Mouse (Mus musculus) MEL (cell line): ENCODE results near the gene Gm13695. TPM values are rescaled to one million over a fixed set of nuclear protein-coding genes. Genes with fewer than 3 reads are reported as not detected.
"Not testable (repeated sequence)": the region's sequence is repeated elsewhere in the genome, so short reads cannot be mapped to it uniquely, and the experiment has no call there.

Experiments used
- DNase-seq: peaks from one replicate; pipeline ENCODE4 v3.0.0; 2011; ENCODE audit warnings: low read depth, low spot score
- H3K27ac ChIP-seq: 2 replicates; pipeline ENCODE4 v1.5.1; 2012; ENCODE audit warnings: low read depth, mild to moderate bottlenecking, control low read depth, low read length, moderate library complexity; ENCODE audit not compliant: control insufficient read depth
- H3K27me3 ChIP-seq, 2 experiments: fragments of 150-350 bp in 1 of 2; sonication (generic) in 1 of 2; 2 replicates each; pipeline ENCODE4 v1.6.1; 2012; ENCODE audit warnings: low read length in 2 of 2, mild to moderate bottlenecking in 2 of 2, improper control_type of control experiment in 1 of 2, moderate library complexity in 1 of 2; ENCODE audit not compliant: insufficient read depth in 2 of 2, control insufficient read depth in 1 of 2
- H3K36me3 ChIP-seq, 2 experiments: 2 replicates each; pipeline ENCODE4 v1.6.1; 2012 to 2014; ENCODE audit warnings: low read length in 2 of 2, improper control_type of control experiment in 1 of 2, inconsistent platforms in 1 of 2, mild to moderate bottlenecking in 1 of 2; ENCODE audit not compliant: insufficient read depth in 2 of 2, control insufficient read depth in 1 of 2
- H3K4me1 ChIP-seq, 2 experiments: fragments of 150-350 bp in 1 of 2; sonication (generic) in 1 of 2; 2 replicates each; pipeline ENCODE4 v1.6.1; 2012; ENCODE audit warnings: low read length in 2 of 2, improper control_type of control experiment in 1 of 2, mild to moderate bottlenecking in 1 of 2; ENCODE audit not compliant: insufficient read depth in 2 of 2, control insufficient read depth in 1 of 2
- H3K4me3 ChIP-seq, 2 experiments: fragments of 150-350 bp in 1 of 2; sonication (generic) in 1 of 2; 2 replicates each; pipeline ENCODE4 v1.5.1; 2012; ENCODE audit warnings: low read depth in 2 of 2, low read length in 2 of 2, mild to moderate bottlenecking in 2 of 2, moderate library complexity in 2 of 2, control low read depth in 1 of 2, improper control_type of control experiment in 1 of 2; ENCODE audit not compliant: control insufficient read depth in 1 of 2, insufficient read depth in 1 of 2
- H3K79me2 ChIP-seq: 2 replicates; pipeline ENCODE4 v1.6.1; 2012; ENCODE audit warnings: mild to moderate bottlenecking, low read length, moderate library complexity; ENCODE audit not compliant: control insufficient read depth, poor library complexity, insufficient read depth
- H3K9ac ChIP-seq: 2 replicates; pipeline ENCODE4 v1.6.1; 2012; ENCODE audit warnings: low read depth, mild to moderate bottlenecking, control low read depth, low read length, moderate library complexity; ENCODE audit not compliant: control insufficient read depth, poor library complexity, severe bottlenecking
- H3K9me3 ChIP-seq: fragments of 150-350 bp; sonication (generic); replicated peaks from 2 replicates; pipeline ENCODE4 v1.6.1; 2012; ENCODE audit warnings: mild to moderate bottlenecking, low read length, improper control_type of control experiment, moderate library complexity; ENCODE audit not compliant: insufficient read depth
- BHLHE40 ChIP-seq: IDR thresholded peaks from 2 replicates; pipeline ENCODE4 v1.6.1; 2012; ENCODE audit warnings: low read depth, mild to moderate bottlenecking, inconsistent platforms, low read length, improper control_type of control experiment, borderline replicate concordance
- CHD1 ChIP-seq: IDR thresholded peaks from 2 replicates; pipeline ENCODE4 v1.6.1; 2012; ENCODE audit warnings: low read depth, mild to moderate bottlenecking, inconsistent platforms, low read length, improper control_type of control experiment
- E2F4 ChIP-seq: IDR thresholded peaks from 2 replicates; pipeline ENCODE4 v1.6.1; 2011; ENCODE audit warnings: low read depth, low read length, improper control_type of control experiment, borderline replicate concordance
- ELF1 ChIP-seq: IDR thresholded peaks from 2 replicates; pipeline ENCODE4 v1.6.1; 2014; ENCODE audit warnings: low read depth, mild to moderate bottlenecking, inconsistent platforms, low read length, improper control_type of control experiment, moderate library complexity
- GATA1 ChIP-seq: IDR thresholded peaks from 2 replicates; pipeline ENCODE4 v1.6.1; 2011; ENCODE audit warnings: low read depth, low read length, improper control_type of control experiment
- JUND ChIP-seq: IDR thresholded peaks from 2 replicates; pipeline ENCODE4 v1.6.1; 2011; ENCODE audit warnings: low read depth, mild to moderate bottlenecking, improper control_type of control experiment, low read length
- KAT2A ChIP-seq: conservative IDR thresholded peaks from 2 replicates; pipeline ENCODE4 v1.6.1; 2012; ENCODE audit warnings: low read depth, low read length, improper control_type of control experiment, inconsistent platforms
- MAFK ChIP-seq: IDR thresholded peaks from 2 replicates; pipeline ENCODE4 v1.6.1; 2011; ENCODE audit warnings: low read depth, mild to moderate bottlenecking, low read length, improper control_type of control experiment, borderline replicate concordance
- MAX ChIP-seq: IDR thresholded peaks from 2 replicates; pipeline ENCODE4 v1.6.1; 2011; ENCODE audit warnings: low read length, improper control_type of control experiment
- MYB ChIP-seq: IDR thresholded peaks from 2 replicates; pipeline ENCODE4 v1.6.1; 2011; ENCODE audit warnings: mild to moderate bottlenecking, low read depth, low read length, improper control_type of control experiment
- POLR2AphosphoS5 ChIP-seq: IDR thresholded peaks from 2 replicates; pipeline ENCODE4 v1.6.1; 2012; ENCODE audit warnings: low read depth, borderline replicate concordance, mild to moderate bottlenecking, inconsistent platforms, low read length, moderate library complexity, mixed read lengths
- RAD21 ChIP-seq: IDR thresholded peaks from 2 replicates; pipeline ENCODE4 v1.6.1; 2011; ENCODE audit warnings: mild to moderate bottlenecking, low read depth, low read length, improper control_type of control experiment
- RCOR1 ChIP-seq: IDR thresholded peaks from 2 replicates; pipeline ENCODE4 v1.6.1; 2012; ENCODE audit warnings: low read depth, mild to moderate bottlenecking, inconsistent platforms, low read length, improper control_type of control experiment
- TAL1 ChIP-seq: IDR thresholded peaks from 2 replicates; pipeline ENCODE4 v1.6.1; 2012; ENCODE audit warnings: mild to moderate bottlenecking, inconsistent platforms, low read length, moderate library complexity, mixed read lengths
- TBP ChIP-seq: IDR thresholded peaks from 2 replicates; pipeline ENCODE4 v1.8.0; 2011; ENCODE audit warnings: low read depth, low read length, improper control_type of control experiment
- TCF12 ChIP-seq: IDR thresholded peaks from 2 replicates; pipeline ENCODE4 v1.6.1; 2014; ENCODE audit warnings: low read depth, mild to moderate bottlenecking, inconsistent platforms, low read length, improper control_type of control experiment, moderate library complexity
- UBTF ChIP-seq: IDR thresholded peaks from 2 replicates; pipeline ENCODE4 v1.6.1; 2012; ENCODE audit warnings: low read depth, mild to moderate bottlenecking, inconsistent platforms, low read length, improper control_type of control experiment, moderate library complexity, borderline replicate concordance; ENCODE audit not compliant: insufficient read depth
- USF2 ChIP-seq, 2 experiments: IDR thresholded peaks; 2 replicates each; pipeline ENCODE4 v1.6.1; 2011 to 2012; ENCODE audit warnings: improper control_type of control experiment in 2 of 2, low read length in 2 of 2, borderline replicate concordance in 1 of 2, inconsistent platforms in 1 of 2, low read depth in 1 of 2, mild to moderate bottlenecking in 1 of 2; ENCODE audit not compliant: insufficient read depth in 1 of 2
- ZKSCAN1 ChIP-seq: IDR thresholded peaks from 2 replicates; pipeline ENCODE4 v1.6.1; 2012; ENCODE audit warnings: low read depth, mild to moderate bottlenecking, inconsistent platforms, low read length, improper control_type of control experiment, moderate library complexity
- polyA plus RNA-seq, 2 experiments: library from polyadenylated mRNA; stranded (reverse) in 1 of 2; unstranded in 1 of 2; fragments of >175 nt in 1 of 2; fragments of >200 nt in 1 of 2; gene quantifications; 2 replicates each; pipeline versions ENCODE4 v1.2.1 to v1.2.4; 2012; ENCODE audit warnings: low replicate concordance in 2 of 2, low read depth in 1 of 2; ENCODE audit not compliant: insufficient read length in 2 of 2, insufficient read depth in 1 of 2, missing spikeins in 1 of 2
- total RNA-seq: library from RNA; depleted of rRNA; stranded (reverse); fragments of 300-350 nt; gene quantifications from 2 replicates; pipeline ENCODE4 v1.2.3, GENCODE M21; 2012

Gm13695 gene
- total and polyA plus RNA-seq, 3 experiments = 0.08 TPM; not detected in 2

DNA sequence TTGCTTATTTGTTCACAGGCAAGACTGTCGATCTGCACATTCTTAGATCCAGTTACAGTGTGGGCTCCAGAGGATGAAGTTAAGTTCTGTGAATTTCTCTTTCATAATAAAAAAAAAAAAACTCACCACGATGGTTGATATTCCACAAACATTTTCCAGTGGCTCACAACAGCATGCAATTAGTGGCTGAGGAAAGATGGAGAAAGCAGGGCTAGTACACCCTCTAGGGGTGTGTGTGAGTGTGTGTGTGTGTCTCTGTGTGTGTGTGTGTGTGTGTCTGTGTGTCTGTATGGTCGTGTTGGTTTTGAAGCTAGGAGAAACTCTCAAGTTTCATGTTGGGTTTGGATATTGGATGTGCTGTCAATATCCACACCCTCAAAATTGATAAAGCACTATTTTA lies 25.7 kb upstream of the Gm13695 start:
- Histone ChIP-seq H3K79me2 (no peaks in the 10 kb centered on the region), H3K9me3 (no peaks in the 10 kb centered on the region), H3K9ac (no peak overlapping the region), H3K27ac (no peak overlapping the region), H3K4me3 (no peak overlapping the region), H3K36me3 (no peaks in the 10 kb centered on the region), H3K4me1 (no peaks in the 10 kb centered on the region), H3K27me3 (no peaks in the 10 kb centered on the region)
- DNase-seq = no peak
- TF ChIP-seq RCOR1 (no peak), JUND (no peak), RAD21 (no peak), TBP (no peak), CHD1 (no peak), TCF12 (no peak), MYB (no peak), ZKSCAN1 (no peak), USF2 (IDR thresholded peaks at IDR 0.05; ENCODE audit: borderline replicate concordance in 1 of 2, insufficient read depth in 1 of 2, low read depth in 1 of 2, low read length in 2 of 2) (no peak), GATA1 (no peak), TAL1 (no peak), KAT2A (no peak), MAFK (no peak)

DNA sequence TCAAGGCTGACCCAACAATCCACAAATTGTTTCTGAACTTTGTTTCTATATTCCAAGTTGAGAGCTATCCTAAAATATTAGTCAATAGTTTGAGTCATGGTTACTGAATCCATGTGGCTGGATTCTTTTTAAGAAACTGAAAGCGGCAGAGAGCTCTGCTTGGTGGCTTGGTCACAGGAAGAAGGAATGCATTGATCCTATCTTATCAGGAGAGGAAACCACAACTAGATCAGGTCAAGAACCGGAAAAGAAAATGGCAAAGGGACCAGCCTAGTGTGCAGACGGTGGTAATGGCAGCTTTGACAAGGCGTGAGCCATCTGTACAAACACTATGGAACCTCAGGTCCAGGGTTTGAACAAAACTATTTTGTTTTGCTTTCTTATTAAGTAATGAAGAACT lies 25.3 kb upstream of the Gm13695 start:
- no peak for TF ChIP-seq BHLHE40
- TF ChIP-seq ELF1 = no peak
- no peak for TF ChIP-seq CHD1
- no peak for TF ChIP-seq GATA1
- TF ChIP-seq MAX = no peak
- TF ChIP-seq UBTF = no peak
- TF ChIP-seq USF2 (IDR thresholded peaks at IDR 0.05; ENCODE audit: borderline replicate concordance in 1 of 2, insufficient read depth in 1 of 2, low read depth in 1 of 2, low read length in 2 of 2) = no peak
- no peak for TF ChIP-seq POLR2AphosphoS5
- no peak for TF ChIP-seq E2F4
- TF ChIP-seq, all 39 proteins: peak for 0
- Histone ChIP-seq H3K4me3 (no peak overlapping the region), H3K4me1 (no peaks in the 10 kb centered on the region), H3K79me2 (no peaks in the 10 kb centered on the region), H3K9me3 (no peaks in the 10 kb centered on the region), H3K9ac (no peak overlapping the region), H3K36me3 (no peaks in the 10 kb centered on the region), H3K27me3 (no peaks in the 10 kb centered on the region), H3K27ac (no peak overlapping the region)
- DNase-seq = no peak

GRCm38 (mm10) chr2:83955393-83955792 lies 11.7 kb upstream of the Gm13695 start, which contains the start of gene Gm13698:
TSS of gene Gm13698 (plus strand) at chr2:83955693.
- not testable (repeated sequence) for H3K27me3 ChIP-seq, DNase-seq

GRCm38 (mm10) chr2:83961203-83961602 lies 5.9 kb upstream of the Gm13695 start, which contains the start of gene Gm13693:
TSS of gene Gm13693 (plus strand) at chr2:83961503.
- H3K27ac ChIP-seq, H3K79me2 ChIP-seq, H3K36me3 ChIP-seq, H3K4me1 ChIP-seq, DNase-seq, H3K27me3 ChIP-seq, H3K4me3 ChIP-seq, H3K9me3 ChIP-seq, H3K9ac ChIP-seq: not testable (repeated sequence)

More at GRCm38 (mm10) chr2:83955393-83955792, 11.7 kb upstream of the Gm13695 start, which contains the start of gene Gm13698:
- not testable (repeated sequence) for H3K79me2 ChIP-seq, H3K9ac ChIP-seq, H3K9me3 ChIP-seq, H3K4me1 ChIP-seq, H3K27ac ChIP-seq, H3K4me3 ChIP-seq, H3K36me3 ChIP-seq
